Mouse (Mus musculus): ENCODE data around the gene Fam198a. TPM values are rescaled to one million over a fixed set of nuclear protein-coding genes. Genes with fewer than 3 reads are reported as not detected.
"Not testable (repeated sequence)": the region's sequence is repeated elsewhere in the genome, so short reads cannot be mapped to it uniquely, and the experiment has no call there.

Fam198a gene
- total RNA-seq, 2 experiments from 2014 or later, result not detected

- ATAC-seq (ENCODE audit: poor library complexity, severe bottlenecking), result no peak
These were observed 68.1 kb downstream of the Fam198a start for GRCm38 (mm10) chr9:122018782-122019395.

GRCm38 (mm10) chr9:122020321-122020720 lies 69.5 kb downstream of the Fam198a start:
- no peak for ATAC-seq (ENCODE audit: poor library complexity, severe bottlenecking)

DNA sequence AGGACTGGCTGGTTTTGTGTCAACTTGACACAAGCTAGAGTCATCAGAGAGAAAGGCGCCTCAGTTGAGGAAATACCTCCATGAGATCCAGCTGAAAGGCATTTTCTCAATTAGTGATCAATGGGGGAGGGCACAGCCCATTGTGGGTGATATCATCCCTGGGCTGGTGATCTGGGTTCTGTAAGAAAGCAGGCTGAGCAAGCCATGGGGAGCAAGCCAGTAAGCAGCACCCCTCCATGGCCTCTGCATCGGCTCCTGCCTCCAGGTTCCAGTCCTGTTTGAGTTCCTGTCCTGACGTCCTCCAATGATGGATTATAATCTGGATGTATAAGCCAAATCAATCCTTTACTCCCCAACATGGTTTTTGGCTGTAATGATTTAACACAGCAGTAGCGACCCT lies 70.4 kb downstream of the Fam198a start:
- ATAC-seq (ENCODE audit: poor library complexity, severe bottlenecking), result not testable (repeated sequence)

GRCm38 (mm10) chr9:122021581-122021980 lies 70.8 kb downstream of the Fam198a start:
- ATAC-seq (ENCODE audit: poor library complexity, severe bottlenecking), result no peak

DNA sequence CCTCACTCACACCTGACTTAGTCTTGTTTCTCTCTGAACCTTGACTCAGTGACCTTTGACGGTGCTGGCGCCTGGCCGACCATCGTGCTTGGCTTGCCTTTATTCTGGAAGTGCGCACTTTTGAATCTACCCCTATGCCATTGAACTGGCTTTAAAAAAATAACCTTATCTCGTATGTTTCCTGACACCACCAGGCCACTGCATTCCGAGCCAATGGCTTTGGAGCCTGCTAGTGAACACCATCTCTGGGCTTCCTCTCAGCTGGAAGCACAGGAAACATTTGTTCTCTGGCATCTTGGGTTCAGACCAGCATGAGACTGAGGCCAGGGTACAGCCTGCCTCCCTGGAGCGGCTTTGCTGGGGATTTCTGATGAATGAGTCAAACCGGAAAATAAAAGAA lies 72.0 kb downstream of the Fam198a start:
- ATAC-seq (ENCODE audit: poor library complexity, severe bottlenecking), result no peak

GRCm38 (mm10) chr9:122023873-122024272 lies 73.1 kb downstream of the Fam198a start:
- ATAC-seq (ENCODE audit: poor library complexity, severe bottlenecking), result no peak

DNA sequence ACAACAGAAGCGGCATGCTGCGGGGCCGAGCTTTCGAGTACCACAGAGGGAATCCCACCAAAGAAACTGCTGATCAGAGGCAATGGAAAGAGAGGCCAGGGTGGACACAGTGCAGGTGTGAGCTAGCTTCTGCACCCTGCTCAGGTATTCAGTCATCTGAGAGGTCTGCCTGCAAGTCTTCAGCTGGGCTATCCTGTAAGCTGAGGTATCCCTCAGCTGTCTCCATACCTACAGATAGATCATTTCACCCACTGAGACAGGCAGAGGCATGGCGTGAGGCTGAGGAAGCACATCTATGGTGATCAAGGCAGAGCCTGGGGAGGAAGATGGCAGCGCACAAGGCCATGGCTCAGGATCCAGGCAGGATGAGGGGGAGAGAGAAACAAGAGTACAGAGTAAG lies 73.6 kb downstream of the Fam198a start:
- no peak for ATAC-seq (ENCODE audit: poor library complexity, severe bottlenecking)

DNA sequence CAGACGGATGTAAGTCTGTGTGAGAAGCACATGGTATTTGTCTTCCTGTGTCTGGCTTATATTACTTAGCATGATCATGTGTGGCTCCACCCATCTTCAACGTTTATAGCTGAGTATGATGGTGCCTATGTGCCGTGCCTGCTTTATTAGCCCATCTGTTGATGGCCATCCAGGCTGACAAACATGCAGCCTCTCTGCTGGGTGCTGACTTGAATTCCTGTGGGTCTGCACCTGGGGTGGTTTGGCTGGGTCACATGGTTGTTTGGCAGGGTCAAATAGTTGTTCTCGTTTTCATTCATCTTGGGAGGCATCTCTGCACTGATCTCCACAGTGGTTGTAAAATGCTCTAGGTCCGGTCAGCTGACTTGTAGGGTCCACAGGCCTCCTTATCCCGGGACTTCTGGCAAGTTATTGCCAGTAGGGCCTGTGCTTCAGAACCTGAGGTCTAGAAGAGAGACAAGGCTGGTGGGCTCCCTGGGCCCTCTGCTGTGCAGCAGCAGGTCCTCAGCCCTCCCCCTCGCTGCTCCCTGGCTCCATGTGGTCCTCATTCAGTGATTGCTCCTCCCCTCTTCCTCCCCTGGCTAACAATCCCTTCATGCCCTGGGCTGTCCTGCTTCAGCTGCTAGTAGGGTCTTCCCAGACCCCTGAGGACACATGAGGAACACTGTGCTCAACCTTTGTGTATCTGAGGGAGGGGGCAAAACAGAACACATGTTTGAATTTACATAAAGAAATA lies 75.2 kb downstream of the Fam198a start:
- ATAC-seq (ENCODE audit: poor library complexity, severe bottlenecking), result no peak

- no peak for ATAC-seq (ENCODE audit: poor library complexity, severe bottlenecking)
These were observed 76.5 kb downstream of the Fam198a start for GRCm38 (mm10) chr9:122027081-122027913.

DNA sequence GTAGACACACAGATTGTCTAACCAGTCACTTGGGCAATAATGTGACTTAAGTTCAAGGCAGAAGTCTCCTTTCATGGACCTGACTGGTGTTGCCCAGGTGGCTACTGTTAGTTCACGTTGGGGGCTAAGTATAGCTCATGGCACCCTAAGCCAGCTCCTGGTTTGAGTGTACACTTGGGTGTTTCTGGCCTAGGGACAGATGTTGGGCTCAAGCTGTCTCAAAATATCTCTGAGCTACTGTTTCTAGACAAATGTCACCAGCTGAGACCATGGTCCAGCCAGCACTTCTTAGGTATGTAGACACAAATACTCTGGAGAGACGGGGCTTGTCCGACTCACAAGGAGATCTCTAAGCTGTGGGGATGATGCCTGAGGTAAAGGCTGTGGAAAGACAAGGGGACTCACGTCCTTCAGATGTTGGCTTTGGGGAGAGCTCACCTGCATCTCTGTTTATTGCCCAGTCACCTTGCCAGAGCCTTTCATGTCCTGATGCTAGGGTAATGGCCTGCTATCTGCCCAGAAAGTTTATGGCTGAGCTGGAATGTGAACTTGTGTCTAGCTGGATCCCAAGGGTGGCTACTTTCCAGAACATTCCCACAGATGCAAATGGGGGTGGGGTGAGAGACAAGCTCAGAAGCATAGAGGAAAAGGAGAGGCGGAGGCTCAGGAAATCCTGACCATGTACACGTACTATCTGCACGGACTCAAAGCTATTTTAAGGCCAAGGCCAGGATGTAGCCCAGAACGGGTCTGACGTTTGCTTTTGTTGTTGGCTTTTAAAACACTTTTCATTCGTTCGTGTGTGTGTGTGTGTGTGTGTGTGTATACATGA lies 77.3 kb downstream of the Fam198a start:
- no peak for ATAC-seq (ENCODE audit: poor library complexity, severe bottlenecking)

- ATAC-seq (ENCODE audit: poor library complexity, severe bottlenecking), result no peak
These were observed 79.0 kb downstream of the Fam198a start for GRCm38 (mm10) chr9:122029765-122030164.

Other genes with a start within 250 kb of the Fam198a start
- gene Sec22c, start 245.5 kb upstream of the Fam198a start, total RNA-seq (2015), result 5.9 and 8.6 TPM in 2 replicates
- gene Sec22c, start 245.5 kb upstream of the Fam198a start, total RNA-seq (2017), result 4.4 and 5.2 TPM in 2 replicates
- gene Ss18l2, start 240.7 kb upstream of the Fam198a start, total RNA-seq (2015), result 36.2 and 39.1 TPM in 2 replicates
- gene Ss18l2, start 240.7 kb upstream of the Fam198a start, total RNA-seq (2017), result 29.8 and 35.7 TPM in 2 replicates
- gene Nktr, start 231.8 kb upstream of the Fam198a start, total RNA-seq (2015), result 72.1 and 87.3 TPM in 2 replicates
- gene Nktr, start 231.8 kb upstream of the Fam198a start, total RNA-seq (2017), result 69.6 and 110 TPM in 2 replicates
- gene Zfp651, start 191.7 kb upstream of the Fam198a start, total RNA-seq (2015), result not detected in 2 replicates
- not detected in 2 replicates for gene Zfp651, start 191.7 kb upstream of the Fam198a start, total RNA-seq (2017)
- not detected in 2 replicates for gene Klhl40, start 173.4 kb upstream of the Fam198a start, total RNA-seq (2015)
- not detected in 2 replicates for gene Klhl40, start 173.4 kb upstream of the Fam198a start, total RNA-seq (2017)
- not detected in 2 replicates for gene Hhatl, start 158.5 kb upstream of the Fam198a start, total RNA-seq (2015)
- gene Hhatl, start 158.5 kb upstream of the Fam198a start, total RNA-seq (2017), result not detected in 2 replicates
- gene Ccdc13, start 111.5 kb upstream of the Fam198a start, total RNA-seq (2015), result not detected in 2 replicates
- not detected in 2 replicates for gene Ccdc13, start 111.5 kb upstream of the Fam198a start, total RNA-seq (2017)
- 64.0 and 80.3 TPM in 2 replicates for gene Higd1a, start 92.6 kb upstream of the Fam198a start, total RNA-seq (2015)
- gene Higd1a, start 92.6 kb upstream of the Fam198a start, total RNA-seq (2017), result 9.5 and 13.5 TPM in 2 replicates
- gene Ackr2, start 52.6 kb upstream of the Fam198a start, total RNA-seq (2015), result not detected in 2 replicates
- gene Ackr2, start 52.6 kb upstream of the Fam198a start, total RNA-seq (2017), result not detected in 2 replicates
- not detected in 2 replicates for gene Cyp8b1, start 34.7 kb upstream of the Fam198a start, total RNA-seq (2015)
- 0.18 TPM in 1 of 2 replicates, not detected in the other for gene Cyp8b1, start 34.7 kb upstream of the Fam198a start, total RNA-seq (2017)
- 1.4 TPM in 1 of 2 replicates, not detected in the other for gene Pomgnt2, start 46.1 kb downstream of the Fam198a start, total RNA-seq (2015)
- gene Pomgnt2, start 46.1 kb downstream of the Fam198a start, total RNA-seq (2017), result 0.18 and 1.5 TPM in 2 replicates
- gene Snrk, start 166.3 kb downstream of the Fam198a start, total RNA-seq (2015), result 56.3 and 63.6 TPM in 2 replicates
- gene Snrk, start 166.3 kb downstream of the Fam198a start, total RNA-seq (2017), result 76.9 and 85.5 TPM in 2 replicates

Measured in megakaryocyte, adult 5-6 weeks (primary cell).